Mouse (Mus musculus) stomach, embryonic 14.5 days (tissue): ENCODE data around the gene Gan. TPM values are rescaled to one million over a fixed set of nuclear protein-coding genes. Genes with fewer than 3 reads are reported as not detected.

Source experiments
- ATAC-seq: fragments of 200-750 bp; cut with Nextera tagmentation; 2 replicates; pipeline ENCODE4 v1.8.0; 2017; ENCODE audit warnings: low read depth, moderate TSS enrichment; ENCODE audit not compliant: insufficient number of reproducible peaks, insufficient read depth, low FRiP score
- H3K27ac ChIP-seq: fragments of 300-500 bp; sonication (generic); 2 replicates; pipeline ENCODE4 v1.5.1; 2014; ENCODE audit warnings: mild to moderate bottlenecking, low read length, moderate library complexity, mixed read lengths
- H3K27me3 ChIP-seq: fragments of 300-500 bp; sonication (generic); 2 replicates; pipeline ENCODE4 v1.6.1; 2014; ENCODE audit warnings: low read length, control low read depth, mixed read lengths; ENCODE audit not compliant: control insufficient read depth, insufficient read depth
- H3K36me3 ChIP-seq: fragments of 300-500 bp; sonication (generic); 2 replicates; pipeline ENCODE4 v1.6.1; 2014; ENCODE audit warnings: mild to moderate bottlenecking, control low read depth, low read length, moderate library complexity, mixed read lengths; ENCODE audit not compliant: control insufficient read depth, insufficient read depth
- H3K4me1 ChIP-seq: fragments of 300-500 bp; sonication (generic); 2 replicates; pipeline ENCODE4 v1.6.1; 2014; ENCODE audit warnings: low read length, control low read depth, mixed read lengths; ENCODE audit not compliant: control insufficient read depth, insufficient read depth
- H3K4me2 ChIP-seq: fragments of 300-500 bp; sonication (generic); replicated peaks from 2 replicates; pipeline ENCODE4 v1.6.1; 2014; ENCODE audit warnings: low read depth, low read length, control low read depth
- H3K4me3 ChIP-seq: fragments of 300-500 bp; sonication (generic); 2 replicates; pipeline ENCODE4 v1.5.1; 2014; ENCODE audit warnings: low read depth, low read length, control low read depth
- H3K9ac ChIP-seq: fragments of 300-500 bp; sonication (generic); replicated peaks from 2 replicates; pipeline ENCODE4 v1.6.1; 2014; ENCODE audit warnings: low read depth, mild to moderate bottlenecking, control low read depth, low read length, moderate library complexity, mixed read lengths
- H3K9me3 ChIP-seq: fragments of 300-500 bp; sonication (generic); 2 replicates; pipeline ENCODE4 v1.6.1; 2016; ENCODE audit warnings: low read depth, low read length, control low read depth; ENCODE audit not compliant: control insufficient read depth
- WGBS: fragments of 180-500 bp; shearing (Covaris S2); extraction: QIAGEN DNeasy Blood & Tissue Kit; methylation state at CpG from one replicate; pipeline ENCODE4 v1.1.7; 2014; 5-methylcytosine and 5-hydroxymethylcytosine counted together
- polyA plus RNA-seq: library from polyadenylated mRNA; unstranded; fragments of >200 nt; fragmentation: Nextera tagmentation; extraction: Ambion mirVana; gene quantifications from 2 replicates; pipeline ENCODE4 v1.2.1, GENCODE M21; 2014

Gan gene
- polyA plus RNA-seq, 1 experiment from 2014 or later: 4.2 TPM

DNA sequence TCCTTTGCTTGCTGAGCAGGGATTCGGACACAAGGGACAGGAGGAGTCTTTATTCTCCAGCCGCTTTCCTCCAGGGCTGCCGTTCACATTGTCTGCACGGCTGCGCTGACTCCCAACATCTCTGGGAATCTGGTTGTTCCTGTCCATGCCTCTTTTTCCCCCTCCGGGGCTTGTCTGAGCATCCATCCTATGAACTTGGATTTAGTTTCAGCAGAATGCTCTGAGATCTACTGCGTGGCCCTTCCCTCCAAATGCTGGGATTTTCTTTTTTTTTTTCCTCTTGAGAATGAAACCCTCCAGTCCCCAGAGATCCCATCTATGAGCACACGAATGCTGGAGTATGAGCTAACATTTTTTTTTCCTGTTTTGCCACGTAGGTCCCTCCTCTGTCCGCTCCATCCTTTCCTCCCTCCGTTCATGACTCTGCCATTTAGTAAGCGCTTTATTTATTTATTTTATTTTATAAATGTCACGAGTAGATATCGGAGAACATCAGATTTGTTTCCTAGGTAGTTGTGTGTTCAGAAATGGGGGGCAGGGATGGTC is 103.1 kb downstream of the Gan start:
- Histone ChIP-seq H3K27me3 (no peaks in the 10 kb centered on the region), H3K9ac (no peak overlapping the region), H3K4me3 (peak overlapping the region; percentile 8; the same call in 1 of the 2 replicates), H3K4me1 (peaks cover 47% of the 10 kb centered on the region), H3K27ac (0 out of 2 replicates have a peak overlapping the region, but pooled peaks have one; percentile 15), H3K4me2 (peak overlapping the region; percentile 68), H3K9me3 (no peaks in the 10 kb centered on the region), H3K36me3 (no peaks in the 10 kb centered on the region)
- 41% methylated on average over 14 of the region's 14 CpGs for WGBS
- no peak for ATAC-seq

DNA sequence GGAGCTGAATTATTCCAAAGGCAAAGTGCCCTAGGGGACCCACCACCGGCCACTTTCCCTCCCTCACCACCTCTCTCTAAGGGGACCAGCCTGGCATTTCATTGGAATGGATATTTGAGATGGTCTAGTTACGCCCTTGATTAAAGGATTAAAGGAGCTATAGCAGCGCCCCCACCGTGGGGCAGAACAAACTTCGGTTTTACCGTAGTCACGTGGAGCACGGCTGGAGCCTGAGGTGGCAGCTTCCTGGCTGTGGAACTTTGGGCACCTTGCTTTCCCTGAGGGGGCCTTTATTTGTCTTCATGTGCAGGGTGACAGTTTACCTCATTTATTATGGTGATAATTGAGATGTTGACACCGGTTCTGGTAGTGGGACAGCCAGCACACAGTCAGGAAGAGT is 103.8 kb downstream of the Gan start:
- no peak overlapping the region for H3K4me3 ChIP-seq

DNA sequence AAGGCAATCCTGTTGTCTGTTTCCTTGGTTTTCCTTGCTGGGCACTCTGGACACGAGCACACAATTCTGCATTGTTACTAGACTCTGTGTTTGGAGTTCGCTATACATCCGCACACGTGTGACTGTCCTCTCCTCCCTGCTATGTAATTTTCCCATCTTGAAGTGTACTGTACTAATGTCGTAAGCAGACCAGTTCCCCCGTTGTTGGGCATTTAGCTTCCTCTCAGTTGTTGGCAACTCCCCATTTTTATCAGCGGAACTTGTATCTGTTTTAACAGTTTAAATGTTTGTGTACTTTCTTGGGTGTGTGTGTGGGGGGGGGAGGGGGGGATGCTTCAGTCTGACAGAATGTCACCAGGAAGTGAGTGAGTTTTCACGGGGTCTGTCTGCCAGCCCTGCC is 104.8 kb downstream of the Gan start:
- Histone ChIP-seq H3K9ac (no peak overlapping the region), H3K4me2 (no peak overlapping the region), H3K27me3 (no peaks in the 10 kb centered on the region), H3K9me3 (no peaks in the 10 kb centered on the region), H3K4me1 (peaks cover 47% of the 10 kb centered on the region), H3K36me3 (no peaks in the 10 kb centered on the region), H3K4me3 (no peak overlapping the region), H3K27ac (no peak overlapping the region)
- 50% methylated on average over 8 of the region's 8 CpGs for WGBS
- no peak for ATAC-seq

More for the DNA sequence above, 103.8 kb downstream of the Gan start:
- Histone ChIP-seq H3K27ac (no peak overlapping the region), H3K4me1 (peaks cover 47% of the 10 kb centered on the region), H3K36me3 (no peaks in the 10 kb centered on the region), H3K9ac (no peak overlapping the region), H3K9me3 (no peaks in the 10 kb centered on the region), H3K4me2 (peak overlapping the region; percentile 68), H3K27me3 (no peaks in the 10 kb centered on the region)
- WGBS: 33% methylated on average over 9 of the region's 9 CpGs
- no peak for ATAC-seq

DNA sequence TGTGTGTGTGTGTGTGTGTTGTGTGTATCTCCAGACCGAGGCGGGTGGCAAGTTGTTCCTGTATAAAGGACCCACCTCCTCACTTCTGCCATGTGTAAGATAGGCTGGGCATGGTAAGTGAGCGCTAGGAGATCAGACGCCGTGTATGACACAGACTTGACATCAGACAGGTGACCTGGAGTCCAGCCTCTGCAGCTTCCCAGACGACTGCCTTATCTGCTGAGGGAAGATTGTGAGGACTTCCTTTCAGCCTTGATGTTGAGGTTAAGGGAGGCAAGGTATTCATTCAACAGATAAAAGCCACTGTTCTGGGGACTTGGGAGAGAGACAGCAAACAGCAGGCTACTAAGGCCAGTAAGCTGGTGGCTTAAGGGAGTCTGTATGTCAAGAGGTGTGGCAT is 105.5 kb downstream of the Gan start:
- H3K27ac ChIP-seq: no peak overlapping the region
- 55% methylated on average over 6 of the region's 6 CpGs for WGBS
- H3K9ac ChIP-seq: no peak overlapping the region
- H3K4me2 ChIP-seq: no peak overlapping the region
- H3K36me3 ChIP-seq: no peaks in the 10 kb centered on the region
- no peaks in the 10 kb centered on the region for H3K9me3 ChIP-seq
- H3K4me1 ChIP-seq: peaks cover 46% of the 10 kb centered on the region
- H3K27me3 ChIP-seq: no peaks in the 10 kb centered on the region
- no peak overlapping the region for H3K4me3 ChIP-seq
- ATAC-seq: no peak

DNA sequence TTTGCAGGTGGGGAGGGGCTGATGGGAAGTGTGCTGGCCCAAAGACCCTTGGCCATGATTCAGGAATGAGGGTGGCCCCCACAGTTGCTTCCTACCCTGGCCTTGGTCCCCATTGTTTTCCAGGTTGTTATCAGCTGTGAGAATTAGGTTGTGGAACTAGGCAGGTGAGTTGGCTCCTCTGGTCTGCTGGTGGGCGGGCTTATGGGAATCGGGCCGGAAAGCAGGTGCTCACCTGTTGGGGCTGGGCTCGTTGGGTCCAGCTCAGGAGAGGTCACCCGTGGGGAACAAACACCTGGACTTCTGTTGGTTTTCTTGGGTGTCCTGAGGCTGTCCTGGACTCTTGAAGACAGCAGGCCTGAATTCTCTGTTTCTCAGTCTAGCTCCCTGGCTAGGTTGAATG is 107.1 kb downstream of the Gan start:
- Histone ChIP-seq H3K27me3 (no peaks in the 10 kb centered on the region), H3K4me3 (no peak overlapping the region), H3K4me1 (peaks cover 30% of the 10 kb centered on the region), H3K4me2 (no peak overlapping the region), H3K36me3 (no peaks in the 10 kb centered on the region), H3K27ac (peak overlapping the region; percentile 27; the same call in 1 of the 2 replicates), H3K9ac (no peak overlapping the region), H3K9me3 (no peaks in the 10 kb centered on the region)
- ATAC-seq: 0 out of 2 replicates have a peak, but pooled peaks have one; percentile 34
- 75% methylated on average over 5 of the region's 5 CpGs for WGBS

Other genes starting within 250 kb of the Gan start
- 73.4 and 86.0 TPM in 2 replicates for gene Cmc2, start 236.7 kb upstream of the Gan start, polyA plus RNA-seq
- gene Cenpn, start 236.4 kb upstream of the Gan start, polyA plus RNA-seq: 42.1 and 43.6 TPM in 2 replicates
- gene Atmin, start 214.7 kb upstream of the Gan start, polyA plus RNA-seq: 10.9 and 12.2 TPM in 2 replicates
- 1.5 and 2.0 TPM in 2 replicates for gene 1700030J22Rik, start 179.2 kb upstream of the Gan start, polyA plus RNA-seq
- 143 and 152 TPM in 2 replicates for gene Gcsh, start 164.6 kb upstream of the Gan start, polyA plus RNA-seq
- gene Pkd1l2, start 75.7 kb upstream of the Gan start, polyA plus RNA-seq: not detected in 2 replicates
- 0.38 and 0.82 TPM in 2 replicates for gene Bco1, start 62.3 kb upstream of the Gan start, polyA plus RNA-seq
- gene Cmip, start 98.9 kb downstream of the Gan start, polyA plus RNA-seq: 18.6 and 21.6 TPM in 2 replicates